Mouse (Mus musculus): ENCODE data around the gene Tmeff2. TPM values are rescaled to one million over a fixed set of nuclear protein-coding genes. Genes with fewer than 3 reads are reported as not detected.

The Tmeff2 gene
- total and polyA plus RNA-seq, 2 experiments from 2014 or later = 38.9 to 67.7 TPM

- Histone ChIP-seq H3K4me1 (ENCODE audit: insufficient read depth) (no peaks in the 10 kb centered on the region), H3K36me3 (ENCODE audit: insufficient read depth) (no peaks in the 10 kb centered on the region), H3K9me3 (ENCODE audit: low read length) (no peaks in the 10 kb centered on the region), H3K27me3 (ENCODE audit: insufficient read depth, low read length) (no peaks in the 10 kb centered on the region), H3K4me2 (ENCODE audit: low read depth) (no peak overlapping the region), H3K9ac (no peak overlapping the region), H3K27ac (ENCODE audit: low read depth, low read length) (no peak overlapping the region), H3K4me3 (ENCODE audit: low read depth, low read length) (no peak overlapping the region)
- DNase-seq (no peak), ATAC-seq (no peak)
- no peak for TF ChIP-seq CTCF (IDR thresholded peaks at IDR 0.05; ENCODE audit: low read depth)
- 89% methylated on average over 1 of the region's 1 CpGs for WGBS
Observed at GRCm38 (mm10) chr1:51149890-51150289, 249.4 kb downstream of the Tmeff2 start.

- Histone ChIP-seq H3K36me3 (ENCODE audit: insufficient read depth) (no peaks in the 10 kb centered on the region), H3K4me2 (ENCODE audit: low read depth) (no peak overlapping the region), H3K9me3 (ENCODE audit: low read length) (no peaks in the 10 kb centered on the region), H3K4me1 (ENCODE audit: insufficient read depth) (no peaks in the 10 kb centered on the region), H3K9ac (no peak overlapping the region), H3K27ac (ENCODE audit: low read depth, low read length) (no peak overlapping the region), H3K4me3 (ENCODE audit: low read depth, low read length) (no peak overlapping the region), H3K27me3 (ENCODE audit: insufficient read depth, low read length) (no peaks in the 10 kb centered on the region)
- no peak for TF ChIP-seq CTCF (IDR thresholded peaks at IDR 0.05; ENCODE audit: low read depth)
- DNase-seq (no peak), ATAC-seq (no peak)
- 39% methylated on average over 2 of the region's 2 CpGs for WGBS
Observed at GRCm38 (mm10) chr1:51152017-51152416, 251.6 kb downstream of the Tmeff2 start.

DNA sequence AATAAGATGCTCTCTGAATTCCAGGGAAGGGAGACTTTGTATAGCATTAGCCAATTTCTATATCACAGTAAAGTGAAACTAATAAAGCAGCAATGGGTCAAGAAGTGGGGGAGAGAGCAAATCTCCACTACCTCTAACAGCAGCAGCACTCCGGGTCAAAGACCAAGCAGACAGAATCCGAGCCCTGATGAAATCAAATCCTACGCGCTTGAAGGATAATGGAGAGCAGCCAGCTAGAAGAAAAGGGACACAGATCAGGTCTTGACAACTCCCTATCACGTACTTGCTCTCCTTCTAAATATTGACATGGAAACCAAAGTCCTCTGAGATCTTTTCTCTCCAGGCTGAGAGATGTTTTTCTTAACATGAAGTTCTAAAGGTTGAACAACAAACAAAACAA is 252.4 kb downstream of the Tmeff2 start:
- 32% methylated on average over 5 of the region's 5 CpGs for WGBS

DNA sequence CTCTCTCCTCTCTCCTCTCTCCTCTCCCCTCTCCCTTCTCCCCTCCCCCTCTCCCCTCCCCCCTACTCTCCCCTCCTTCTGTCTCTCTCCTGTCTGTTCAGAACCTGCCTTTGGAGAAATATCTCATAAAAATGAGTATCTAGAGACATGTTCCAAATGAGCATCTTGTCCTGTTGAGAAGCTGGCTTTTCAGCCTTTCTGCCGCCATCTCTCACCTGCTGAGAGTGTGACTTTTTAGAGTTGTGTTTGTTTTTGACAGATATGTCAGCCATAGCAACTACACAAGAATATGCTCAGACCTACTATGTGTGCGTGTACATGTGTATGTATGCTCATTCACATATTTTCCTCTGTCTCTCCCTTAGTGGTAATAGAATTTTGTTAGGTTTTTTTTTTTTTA is 283.8 kb downstream of the Tmeff2 start:
- no peak overlapping the region for H3K27ac ChIP-seq (ENCODE audit: low read depth, low read length)
- no peak for DNase-seq
- no peaks in the 10 kb centered on the region for H3K4me1 ChIP-seq (ENCODE audit: insufficient read depth)
- no peak overlapping the region for H3K9ac ChIP-seq
- TF ChIP-seq CTCF (IDR thresholded peaks at IDR 0.05; ENCODE audit: low read depth) = no peak
- no peaks in the 10 kb centered on the region for H3K9me3 ChIP-seq (ENCODE audit: low read length)
- no peaks in the 10 kb centered on the region for H3K27me3 ChIP-seq (ENCODE audit: insufficient read depth, low read length)
- ATAC-seq = no peak
- H3K4me2 ChIP-seq (ENCODE audit: low read depth) = no peak overlapping the region
- H3K4me3 ChIP-seq (ENCODE audit: low read depth, low read length) = no peak overlapping the region
- 90% methylated on average over 2 of the region's 2 CpGs for WGBS
- no peaks in the 10 kb centered on the region for H3K36me3 ChIP-seq (ENCODE audit: insufficient read depth)

More for the DNA sequence above, 252.4 kb downstream of the Tmeff2 start:
- H3K4me3 ChIP-seq (ENCODE audit: low read depth, low read length) = no peak overlapping the region
- no peak overlapping the region for H3K27ac ChIP-seq (ENCODE audit: low read depth, low read length)
- no peaks in the 10 kb centered on the region for H3K4me1 ChIP-seq (ENCODE audit: insufficient read depth)
- H3K4me2 ChIP-seq (ENCODE audit: low read depth) = no peak overlapping the region
- ATAC-seq (no peak), DNase-seq (no peak)
- no peak overlapping the region for H3K9ac ChIP-seq
- no peaks in the 10 kb centered on the region for H3K9me3 ChIP-seq (ENCODE audit: low read length)
- no peaks in the 10 kb centered on the region for H3K27me3 ChIP-seq (ENCODE audit: insufficient read depth, low read length)
- TF ChIP-seq CTCF (IDR thresholded peaks at IDR 0.05; ENCODE audit: low read depth) = no peak
- H3K36me3 ChIP-seq (ENCODE audit: insufficient read depth) = no peaks in the 10 kb centered on the region

DNA sequence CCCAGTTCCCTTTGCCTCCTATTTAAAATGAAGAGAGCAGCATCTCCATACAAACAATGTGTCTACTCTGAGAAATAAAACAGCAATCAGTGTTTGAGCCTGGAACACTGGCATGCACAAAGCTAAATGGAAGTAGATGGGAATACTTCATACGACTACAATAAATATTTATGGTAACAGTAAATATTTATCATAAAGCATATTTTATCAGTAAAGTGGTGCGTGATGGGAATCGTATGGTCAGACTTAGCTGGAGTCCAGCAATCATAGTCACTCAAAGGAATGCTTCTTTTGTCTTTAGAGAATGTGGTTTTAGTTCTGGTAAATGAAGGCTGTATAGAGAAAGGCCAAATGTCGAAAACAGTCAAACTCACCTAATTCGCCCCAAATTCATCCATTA is 288.6 kb downstream of the Tmeff2 start:
- Histone ChIP-seq H3K9ac (no peak overlapping the region), H3K9me3 (ENCODE audit: low read length) (no peaks in the 10 kb centered on the region), H3K27ac (ENCODE audit: low read depth, low read length) (no peak overlapping the region), H3K27me3 (ENCODE audit: insufficient read depth, low read length) (no peaks in the 10 kb centered on the region), H3K4me2 (ENCODE audit: low read depth) (no peak overlapping the region), H3K36me3 (ENCODE audit: insufficient read depth) (no peaks in the 10 kb centered on the region), H3K4me3 (ENCODE audit: low read depth, low read length) (no peak overlapping the region), H3K4me1 (ENCODE audit: insufficient read depth) (peaks cover 5% of the 10 kb centered on the region; the same call in 1 of the 2 replicates)
- TF ChIP-seq CTCF (IDR thresholded peaks at IDR 0.05; ENCODE audit: low read depth) = no peak
- DNase-seq = no peak
- 93% methylated on average over 5 of the region's 5 CpGs for WGBS
- no peak for ATAC-seq

DNA sequence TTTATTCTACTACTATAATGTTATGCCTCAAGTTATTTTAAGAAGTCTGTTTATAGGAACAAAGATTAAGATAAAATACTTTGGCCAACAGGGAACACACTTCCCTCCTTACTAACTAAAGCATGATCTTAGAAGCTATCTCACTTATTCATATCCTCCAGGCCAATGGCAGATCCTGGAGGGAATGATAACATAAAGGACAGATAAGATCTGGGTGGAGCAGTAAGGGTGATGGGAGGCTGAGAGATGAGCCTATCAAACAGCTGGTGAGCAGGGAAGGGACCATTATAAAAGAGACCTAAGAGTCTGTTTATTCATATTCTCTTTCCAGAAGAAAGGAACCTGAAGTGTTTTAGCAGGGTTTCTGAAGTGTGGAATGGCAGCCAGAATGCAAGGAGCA is 290.8 kb downstream of the Tmeff2 start:
- Histone ChIP-seq H3K36me3 (ENCODE audit: insufficient read depth) (no peaks in the 10 kb centered on the region), H3K4me1 (ENCODE audit: insufficient read depth) (peaks cover 5% of the 10 kb centered on the region; the same call in 1 of the 2 replicates), H3K27ac (ENCODE audit: low read depth, low read length) (peak overlapping the region; percentile 11; the same call in 1 of the 2 replicates), H3K27me3 (ENCODE audit: insufficient read depth, low read length) (no peaks in the 10 kb centered on the region), H3K4me2 (ENCODE audit: low read depth) (no peak overlapping the region), H3K9me3 (ENCODE audit: low read length) (no peaks in the 10 kb centered on the region), H3K4me3 (ENCODE audit: low read depth, low read length) (no peak overlapping the region), H3K9ac (no peak overlapping the region)
- no peak for TF ChIP-seq CTCF (IDR thresholded peaks at IDR 0.05; ENCODE audit: low read depth)
- ATAC-seq (no peak), DNase-seq (no peak)

GRCm38 (mm10) chr1:51191872-51192613 is 291.6 kb downstream of the Tmeff2 start:
- peak; percentile 68 for ATAC-seq
- WGBS = 48% methylated on average over 6 of the region's 6 CpGs

More at GRCm38 (mm10) chr1:51191872-51192613, 291.6 kb downstream of the Tmeff2 start:
- Histone ChIP-seq H3K9ac (no peak overlapping the region), H3K27me3 (ENCODE audit: insufficient read depth, low read length) (no peaks in the 10 kb centered on the region), H3K4me2 (ENCODE audit: low read depth) (no peak overlapping the region), H3K4me3 (ENCODE audit: low read depth, low read length) (no peak overlapping the region), H3K9me3 (ENCODE audit: low read length) (no peaks in the 10 kb centered on the region), H3K36me3 (ENCODE audit: insufficient read depth) (no peaks in the 10 kb centered on the region), H3K27ac (ENCODE audit: low read depth, low read length) (peak overlapping the region; percentile 11; the same call in 1 of the 2 replicates), H3K4me1 (ENCODE audit: insufficient read depth) (peaks cover 5% of the 10 kb centered on the region; the same call in 1 of the 2 replicates)
- peak; percentile 21 for DNase-seq
- TF ChIP-seq CTCF (IDR thresholded peaks at IDR 0.05; ENCODE audit: low read depth) = no peak
